Mouse (Mus musculus) hindbrain, embryonic 15.5 days (tissue): ENCODE results near the gene Asb2. TPM values are rescaled to one million over a fixed set of nuclear protein-coding genes. Genes with fewer than 3 reads are reported as not detected.

Experiments used
- ATAC-seq: fragments of 200-750 bp; cut with Nextera tagmentation; 2 replicates; pipeline ENCODE4 v1.8.0; 2017; ENCODE audit warnings: low read depth, moderate number of reproducible peaks, moderate TSS enrichment; ENCODE audit not compliant: low FRiP score
- H3K27ac ChIP-seq: fragments of 300-500 bp; sonication (generic); replicated peaks from 2 replicates; pipeline ENCODE4 v1.5.1; 2015; ENCODE audit warnings: mild to moderate bottlenecking, inconsistent platforms
- H3K27me3 ChIP-seq: fragments of 300-500 bp; sonication (generic); 2 replicates; pipeline ENCODE4 v1.6.1; 2015; ENCODE audit warnings: control low read depth, inconsistent platforms
- H3K36me3 ChIP-seq: fragments of 300-500 bp; sonication (generic); 2 replicates; pipeline ENCODE4 v1.6.1; 2015; ENCODE audit warnings: control low read depth, inconsistent platforms
- H3K4me1 ChIP-seq: fragments of 300-500 bp; sonication (generic); replicated peaks from 2 replicates; pipeline ENCODE4 v1.6.1; 2015; ENCODE audit warnings: control low read depth, inconsistent platforms
- H3K4me2 ChIP-seq: fragments of 300-500 bp; sonication (generic); 2 replicates; pipeline ENCODE4 v1.6.1; 2015; ENCODE audit warnings: moderate library complexity, mild to moderate bottlenecking, inconsistent platforms
- H3K4me3 ChIP-seq: fragments of 300-500 bp; sonication (generic); 2 replicates; pipeline ENCODE4 v1.5.1; 2015; ENCODE audit warnings: mild to moderate bottlenecking, inconsistent platforms
- H3K9ac ChIP-seq: fragments of 300-500 bp; sonication (generic); 2 replicates; pipeline ENCODE4 v1.6.1; 2015; ENCODE audit warnings: inconsistent platforms
- H3K9me3 ChIP-seq: fragments of 300-500 bp; sonication (generic); 2 replicates; pipeline ENCODE4 v1.6.1; 2016; ENCODE audit warnings: control low read depth, inconsistent platforms
- WGBS: fragments of 180-500 bp; shearing (Covaris S2); methylation state at CpG from one replicate; pipeline ENCODE4 v1.1.7; 2015; 5-methylcytosine and 5-hydroxymethylcytosine counted together
- polyA plus RNA-seq: library from polyadenylated mRNA; unstranded; fragments of >200 nt; fragmentation: Nextera tagmentation; extraction: Ambion mirVana; gene quantifications from 2 replicates; pipeline ENCODE4 v1.2.1, GENCODE M21; 2015

Gene Asb2
- polyA plus RNA-seq, result 1.0 and 1.2 TPM in 2 replicates

DNA sequence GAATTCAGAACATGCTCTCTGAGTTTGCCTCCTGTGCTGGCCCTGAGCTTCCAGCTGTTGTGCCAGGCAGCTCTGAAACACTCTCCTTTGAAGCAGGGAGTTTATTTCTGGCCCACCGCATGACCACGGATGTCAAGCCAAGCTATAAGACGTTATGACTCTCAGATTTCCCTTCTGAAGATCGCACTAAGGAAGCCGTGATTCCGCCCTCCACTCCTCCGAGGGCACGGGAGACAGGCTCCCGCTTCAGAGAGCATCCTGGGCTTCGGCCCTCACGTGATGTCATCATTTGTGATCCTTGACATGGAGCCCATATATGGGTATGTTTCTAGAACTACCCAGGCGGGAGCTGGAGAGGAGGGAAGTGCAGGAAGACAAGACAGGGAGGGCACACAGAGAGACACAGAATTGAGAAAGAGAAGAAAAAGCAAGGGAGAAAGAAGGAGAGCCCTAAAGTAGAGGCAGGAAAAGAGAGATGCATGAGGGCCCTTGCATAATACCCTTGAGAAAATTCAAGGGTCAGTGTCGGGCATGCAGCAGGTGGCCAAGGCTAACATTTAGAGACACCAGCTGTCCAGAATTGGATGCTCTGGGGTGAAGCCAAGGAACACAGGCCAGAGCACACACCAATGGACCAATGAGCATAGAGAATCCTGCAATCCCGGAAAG lies at the start of gene Asb2:
Asb2 (minus strand) TSS at position 256 of the 669 bp plus-strand sequence.
- 74% methylated on average over 14 of the region's 14 CpGs for WGBS
- no peak within 1 kb of the TSS for H3K4me2 ChIP-seq
- no peaks in the 10 kb centered on the region for H3K36me3 ChIP-seq
- peaks cover 6% of the 10 kb centered on the region for H3K4me1 ChIP-seq
- H3K27me3 ChIP-seq, result no peaks in the 10 kb centered on the region
- H3K27ac ChIP-seq, result no peak within 1 kb of the TSS
- ATAC-seq, result no peak
- H3K9ac ChIP-seq, result no peak within 1 kb of the TSS
- H3K9me3 ChIP-seq, result no peaks in the 10 kb centered on the region
- no peak within 1 kb of the TSS for H3K4me3 ChIP-seq

DNA sequence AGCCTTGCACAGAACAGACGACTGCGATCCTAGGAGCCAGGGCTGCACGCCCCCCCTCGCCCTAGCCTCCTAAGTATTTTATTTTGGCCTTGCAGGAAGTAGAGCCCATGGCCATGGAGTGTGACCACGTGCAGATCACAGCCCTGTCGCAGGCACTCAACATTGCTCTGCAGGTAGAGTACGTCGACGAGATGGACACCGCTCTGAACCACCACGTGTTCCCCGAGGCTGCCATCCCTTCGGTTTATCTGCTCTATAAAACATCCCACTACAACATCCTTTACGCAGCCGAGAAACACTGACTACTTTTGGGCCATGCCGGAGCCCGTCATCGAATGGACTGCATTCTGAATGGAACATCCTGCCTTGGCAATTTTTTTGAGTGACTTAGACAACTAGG lies 48.3 kb upstream of the Asb2 start:
- 90% methylated on average over 18 of the region's 18 CpGs for WGBS
- no peaks in the 10 kb centered on the region for H3K27me3 ChIP-seq
- no peak overlapping the region for H3K27ac ChIP-seq
- no peaks in the 10 kb centered on the region for H3K4me1 ChIP-seq
- H3K9me3 ChIP-seq, result no peaks in the 10 kb centered on the region
- ATAC-seq, result 0 out of 2 replicates have a peak, but pooled peaks have one; percentile 10
- peaks cover 42% of the 10 kb centered on the region for H3K36me3 ChIP-seq
- no peak overlapping the region for H3K4me2 ChIP-seq
- H3K4me3 ChIP-seq, result no peak overlapping the region
- H3K9ac ChIP-seq, result no peak overlapping the region

DNA sequence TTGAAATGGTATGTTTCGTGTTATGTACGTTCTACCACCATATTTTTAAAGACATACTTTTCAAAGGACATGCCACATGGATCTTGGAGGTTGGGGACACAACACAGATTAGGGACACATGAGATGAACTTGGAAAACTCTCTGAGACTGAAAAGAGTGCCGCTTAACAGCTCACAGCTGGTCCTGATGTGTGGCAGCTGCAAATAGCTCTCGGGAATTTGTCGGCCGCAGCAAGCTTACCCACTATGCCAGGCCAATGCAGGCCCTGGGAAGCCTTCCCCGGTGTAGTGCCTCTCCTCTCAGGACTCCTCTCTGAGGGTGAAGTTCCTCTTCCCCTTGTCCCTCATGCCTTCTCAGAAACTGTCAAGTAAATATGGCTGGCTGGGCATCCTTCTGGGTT lies 41.0 kb upstream of the Asb2 start:
- Histone ChIP-seq H3K9ac (no peak overlapping the region), H3K9me3 (no peaks in the 10 kb centered on the region), H3K27me3 (no peaks in the 10 kb centered on the region), H3K4me1 (no peaks in the 10 kb centered on the region), H3K36me3 (0 out of 2 replicates have a peak, but pooled peaks cover 3% of the 10 kb centered on the region), H3K4me2 (no peak overlapping the region), H3K4me3 (no peak overlapping the region), H3K27ac (no peak overlapping the region)
- WGBS, result 81% methylated on average over 7 of the region's 7 CpGs
- ATAC-seq, result no peak

DNA sequence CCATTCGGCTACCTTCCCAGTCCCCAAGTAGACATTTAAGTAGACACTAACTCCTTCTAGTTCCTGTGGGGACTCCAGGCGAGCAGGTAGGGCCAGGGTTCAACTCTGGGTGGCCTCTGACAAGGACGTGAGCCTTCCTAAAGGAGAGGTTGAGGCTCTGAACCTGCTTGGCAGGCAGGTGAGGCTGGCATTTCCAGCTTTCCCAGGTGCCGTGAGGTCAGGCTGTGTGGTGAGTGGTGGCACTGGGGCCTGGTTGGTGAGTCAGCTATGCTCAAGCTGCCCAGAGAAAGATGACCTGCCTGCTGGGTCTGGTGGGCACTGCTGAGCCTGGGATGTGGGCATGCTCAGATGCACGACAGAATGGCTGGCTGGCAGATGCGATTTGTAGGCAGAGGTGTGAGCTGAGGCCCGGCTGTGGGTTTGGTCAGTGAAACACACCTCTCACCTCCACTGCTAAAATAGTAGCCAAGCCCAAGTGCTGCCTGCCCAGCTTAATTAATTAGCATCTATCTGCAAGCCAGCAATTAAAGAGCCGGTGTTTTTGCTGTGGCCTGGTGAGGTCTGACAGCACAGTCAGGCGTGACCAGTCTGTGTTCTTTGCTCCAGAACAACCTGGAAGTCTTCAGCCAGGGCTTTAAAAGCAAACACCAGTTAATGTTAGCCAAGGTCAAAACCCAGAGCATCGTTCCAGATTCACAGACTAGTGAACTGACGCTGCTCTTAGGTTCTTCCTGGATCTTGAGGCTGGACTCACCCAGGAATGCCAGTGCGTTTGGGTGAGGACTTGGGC lies 39.9 kb upstream of the Asb2 start:
- Histone ChIP-seq H3K36me3 (0 out of 2 replicates have a peak, but pooled peaks cover 1% of the 10 kb centered on the region), H3K4me3 (no peak overlapping the region), H3K27ac (no peak overlapping the region), H3K9me3 (no peaks in the 10 kb centered on the region), H3K9ac (no peak overlapping the region), H3K4me2 (no peak overlapping the region), H3K4me1 (no peaks in the 10 kb centered on the region), H3K27me3 (no peaks in the 10 kb centered on the region)
- ATAC-seq, result no peak
- WGBS, result 82% methylated on average over 12 of the region's 12 CpGs

DNA sequence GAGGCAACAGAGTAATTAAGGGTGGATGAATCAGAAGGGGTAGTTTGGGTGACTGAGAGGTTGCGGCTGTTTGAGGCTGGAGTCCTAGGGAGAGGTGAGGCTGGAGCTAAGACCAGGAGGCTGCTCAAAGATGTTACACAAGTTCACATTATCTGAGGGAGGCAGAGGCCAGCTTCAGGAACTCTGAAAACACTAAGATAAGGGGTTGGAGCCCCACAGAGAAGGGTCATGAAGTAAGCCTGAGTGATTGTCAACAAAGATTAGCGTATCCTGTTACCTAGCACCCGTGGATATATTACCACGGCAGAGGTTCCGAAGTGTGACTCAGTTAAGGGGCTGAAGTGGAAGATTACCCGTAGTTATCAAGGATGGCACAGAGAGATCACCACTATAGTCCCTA lies 37.7 kb upstream of the Asb2 start:
- Histone ChIP-seq H3K4me2 (no peak overlapping the region), H3K4me1 (peaks cover 14% of the 10 kb centered on the region), H3K9me3 (no peaks in the 10 kb centered on the region), H3K27me3 (no peaks in the 10 kb centered on the region), H3K9ac (no peak overlapping the region), H3K27ac (no peak overlapping the region), H3K36me3 (no peaks in the 10 kb centered on the region), H3K4me3 (no peak overlapping the region)
- WGBS, result 54% methylated on average over 6 of the region's 6 CpGs
- ATAC-seq, result no peak

DNA sequence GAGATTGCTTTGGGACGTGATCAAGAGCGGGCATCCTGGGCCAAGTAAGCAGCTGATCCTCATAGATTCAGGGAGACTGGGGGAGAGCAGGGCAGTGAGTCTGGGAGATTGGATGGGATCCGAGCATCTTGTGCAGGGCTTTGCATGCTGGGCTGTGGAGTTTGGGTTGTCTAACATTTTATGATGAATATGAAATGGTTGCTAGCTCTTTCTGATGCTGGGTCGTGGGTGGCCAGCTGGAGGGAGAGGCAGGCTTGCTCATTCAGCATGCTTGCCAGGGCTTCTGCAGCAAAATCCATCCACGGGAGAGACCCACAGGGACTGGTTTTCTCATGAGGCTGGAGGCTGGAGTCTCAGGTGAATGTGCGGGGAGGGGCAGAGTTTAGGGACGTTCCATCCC lies 35.3 kb upstream of the Asb2 start:
- H3K4me2 ChIP-seq, result no peak overlapping the region
- H3K27me3 ChIP-seq, result no peaks in the 10 kb centered on the region
- H3K27ac ChIP-seq, result no peak overlapping the region
- peaks cover 19% of the 10 kb centered on the region for H3K4me1 ChIP-seq
- no peak overlapping the region for H3K9ac ChIP-seq
- no peak for ATAC-seq
- H3K4me3 ChIP-seq, result no peak overlapping the region
- H3K9me3 ChIP-seq, result no peaks in the 10 kb centered on the region
- no peaks in the 10 kb centered on the region for H3K36me3 ChIP-seq
- WGBS, result 93% methylated on average over 7 of the region's 7 CpGs

DNA sequence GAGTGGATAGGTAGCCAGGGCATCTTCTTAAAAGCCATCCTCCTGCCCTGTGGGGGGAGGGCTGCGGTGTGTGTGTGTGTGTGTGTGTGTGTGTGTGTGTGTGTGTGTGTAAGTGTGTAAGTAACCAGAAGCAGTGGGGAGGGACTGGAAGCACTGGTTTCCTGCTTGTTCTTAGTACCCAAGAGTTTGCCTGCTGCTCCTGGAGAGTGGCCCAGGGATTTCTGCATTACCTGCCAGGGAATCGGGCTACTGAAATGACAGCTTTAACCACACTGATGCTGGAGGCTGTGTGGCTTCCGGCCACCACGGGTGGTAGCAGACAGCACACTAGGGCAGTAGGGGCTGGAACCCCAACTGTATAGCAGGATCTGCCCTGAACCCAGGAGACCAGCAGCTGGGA lies 34.2 kb upstream of the Asb2 start:
- Histone ChIP-seq H3K4me3 (no peak overlapping the region), H3K36me3 (no peaks in the 10 kb centered on the region), H3K9ac (no peak overlapping the region), H3K9me3 (no peaks in the 10 kb centered on the region), H3K27me3 (no peaks in the 10 kb centered on the region), H3K27ac (no peak overlapping the region), H3K4me1 (peaks cover 19% of the 10 kb centered on the region), H3K4me2 (peak overlapping the region; percentile 84)
- no peak for ATAC-seq
- WGBS, result 83% methylated on average over 4 of the region's 4 CpGs

DNA sequence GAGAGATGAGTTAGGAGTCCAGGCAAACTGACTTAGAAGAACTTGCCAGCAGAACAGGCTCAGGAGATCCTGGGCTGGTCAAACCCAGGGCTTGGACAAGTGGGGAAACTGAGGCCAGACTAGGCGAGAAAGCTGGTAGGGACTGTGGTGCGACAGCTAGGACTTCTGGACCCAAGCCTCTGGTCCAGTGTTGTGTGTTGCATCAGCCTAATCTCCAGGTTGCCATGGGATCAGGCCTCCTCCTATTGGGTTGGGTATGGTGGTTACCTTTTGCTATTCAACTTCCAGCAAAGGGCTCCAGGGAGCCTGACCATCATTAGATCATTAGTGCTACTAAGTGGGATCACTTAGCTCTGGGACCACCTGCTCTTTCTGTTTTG lies 33.5 kb upstream of the Asb2 start:
- no peak overlapping the region for H3K27ac ChIP-seq
- WGBS, result 63% methylated on average over 2 of the region's 2 CpGs
- H3K4me2 ChIP-seq, result peak overlapping the region; percentile 84
- no peaks in the 10 kb centered on the region for H3K9me3 ChIP-seq
- peak overlapping the region; percentile 73 for H3K4me3 ChIP-seq
- no peaks in the 10 kb centered on the region for H3K36me3 ChIP-seq
- no peak for ATAC-seq
- H3K9ac ChIP-seq, result peak overlapping the region; percentile 82
- no peaks in the 10 kb centered on the region for H3K27me3 ChIP-seq
- peaks cover 19% of the 10 kb centered on the region for H3K4me1 ChIP-seq

DNA sequence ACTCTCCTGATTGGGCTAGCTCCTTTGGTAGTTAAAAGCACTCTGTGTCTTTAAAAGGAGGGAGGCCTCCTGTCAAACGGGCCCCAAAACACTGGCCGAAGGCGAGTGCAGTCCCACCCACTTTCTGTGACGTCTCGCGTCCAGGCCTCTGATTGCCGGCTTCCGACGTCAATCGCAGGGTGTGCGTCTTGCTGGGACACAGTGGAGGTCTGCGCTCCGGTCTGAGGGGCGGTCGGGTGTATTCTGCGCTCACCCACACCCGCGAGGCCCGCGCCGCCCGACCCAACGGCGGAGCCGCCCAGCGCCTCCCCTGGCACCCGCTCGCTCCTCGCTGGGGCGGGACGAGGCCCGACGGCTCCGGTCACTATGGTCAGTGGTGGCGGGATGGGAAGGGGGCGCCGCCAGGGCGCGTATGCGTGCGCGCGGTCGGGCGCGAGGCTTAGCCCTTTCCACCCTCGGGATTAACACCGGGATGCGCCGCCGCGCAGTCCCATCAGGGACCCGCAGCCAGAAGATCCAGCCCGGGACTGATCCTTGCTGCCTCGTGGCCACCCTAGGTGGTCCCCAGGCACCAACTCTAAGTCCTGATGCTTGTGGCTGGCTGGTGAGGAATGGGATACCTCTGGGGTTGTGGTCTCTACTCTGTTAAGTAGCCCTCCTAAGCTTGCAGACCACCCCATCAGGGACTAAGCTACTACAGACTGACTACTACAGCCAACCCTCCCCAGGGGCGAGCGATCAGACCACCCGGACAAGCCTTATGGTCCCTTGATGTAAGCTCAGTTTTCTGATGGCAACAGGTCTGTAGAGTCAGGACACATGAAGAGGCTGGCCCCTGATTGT lies 32.9 kb upstream of the Asb2 start, which contains the start of gene Otub2:
Otub2 (plus strand) TSS at position 178 of the 843 bp plus-strand sequence.
- H3K4me1 ChIP-seq, result peaks cover 19% of the 10 kb centered on the region
- H3K27ac ChIP-seq, result peak within 1 kb of the TSS; percentile 77
- H3K9me3 ChIP-seq, result no peaks in the 10 kb centered on the region
- no peaks in the 10 kb centered on the region for H3K27me3 ChIP-seq
- H3K36me3 ChIP-seq, result no peaks in the 10 kb centered on the region
- ATAC-seq, result peak; percentile 99
- peak within 1 kb of the TSS; percentile 82 for H3K9ac ChIP-seq
- H3K4me3 ChIP-seq, result peak within 1 kb of the TSS; percentile 73
- under 1% methylated on average over 56 of the region's 58 CpGs for WGBS
- H3K4me2 ChIP-seq, result peak within 1 kb of the TSS; percentile 84

DNA sequence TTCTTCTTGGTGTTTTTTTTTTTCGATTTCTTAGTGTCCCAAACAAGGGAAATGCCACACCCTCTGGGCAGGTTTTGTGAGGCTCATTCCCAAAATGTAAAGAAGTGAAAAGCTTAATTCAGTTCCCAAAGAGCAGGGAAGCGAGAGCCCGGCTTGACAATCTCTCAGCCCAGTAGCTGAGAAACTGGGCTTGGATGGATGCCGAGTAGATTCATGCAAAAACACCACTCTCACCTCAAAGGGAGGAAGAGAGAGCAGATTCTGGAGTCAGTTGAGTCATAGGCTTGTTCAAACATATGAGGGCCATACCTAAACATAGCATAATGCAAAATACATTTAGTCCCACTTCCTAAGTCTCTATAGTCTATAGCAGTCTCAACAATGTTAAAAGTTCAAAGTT lies 24.4 kb upstream of the Asb2 start:
- ATAC-seq, result no peak
- no peak overlapping the region for H3K9ac ChIP-seq
- H3K4me3 ChIP-seq, result no peak overlapping the region
- H3K27me3 ChIP-seq, result no peaks in the 10 kb centered on the region
- WGBS, result 84% methylated on average over 4 of the region's 4 CpGs
- no peak overlapping the region for H3K27ac ChIP-seq
- H3K4me2 ChIP-seq, result no peak overlapping the region
- H3K36me3 ChIP-seq, result no peaks in the 10 kb centered on the region
- no peaks in the 10 kb centered on the region for H3K9me3 ChIP-seq
- no peaks in the 10 kb centered on the region for H3K4me1 ChIP-seq

DNA sequence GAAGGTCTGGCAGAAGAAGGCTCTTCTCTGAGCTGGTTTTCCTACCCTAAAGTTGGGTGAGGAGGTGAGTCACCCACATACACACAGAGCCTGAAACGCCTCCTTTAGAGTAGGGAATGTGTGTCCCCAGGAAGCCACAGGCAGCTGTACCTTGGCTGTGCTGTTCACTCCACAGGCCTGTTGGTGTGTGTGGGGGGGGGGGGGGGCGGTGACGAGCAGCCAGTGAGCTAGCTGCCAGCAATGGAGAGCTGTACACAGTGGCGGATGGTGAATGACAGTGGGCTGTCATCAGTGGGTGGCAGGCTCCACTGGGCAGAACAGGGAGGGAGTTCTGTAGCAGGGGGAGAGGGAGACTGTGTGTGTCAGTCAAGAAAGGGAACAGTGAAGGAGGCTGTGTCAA lies 21.0 kb upstream of the Asb2 start:
- Histone ChIP-seq H3K9ac (no peak overlapping the region), H3K27ac (no peak overlapping the region), H3K4me2 (no peak overlapping the region), H3K4me1 (no peaks in the 10 kb centered on the region), H3K4me3 (no peak overlapping the region), H3K27me3 (no peaks in the 10 kb centered on the region), H3K9me3 (no peaks in the 10 kb centered on the region), H3K36me3 (no peaks in the 10 kb centered on the region)
- WGBS, result 60% methylated on average over 4 of the region's 4 CpGs
- ATAC-seq, result no peak

DNA sequence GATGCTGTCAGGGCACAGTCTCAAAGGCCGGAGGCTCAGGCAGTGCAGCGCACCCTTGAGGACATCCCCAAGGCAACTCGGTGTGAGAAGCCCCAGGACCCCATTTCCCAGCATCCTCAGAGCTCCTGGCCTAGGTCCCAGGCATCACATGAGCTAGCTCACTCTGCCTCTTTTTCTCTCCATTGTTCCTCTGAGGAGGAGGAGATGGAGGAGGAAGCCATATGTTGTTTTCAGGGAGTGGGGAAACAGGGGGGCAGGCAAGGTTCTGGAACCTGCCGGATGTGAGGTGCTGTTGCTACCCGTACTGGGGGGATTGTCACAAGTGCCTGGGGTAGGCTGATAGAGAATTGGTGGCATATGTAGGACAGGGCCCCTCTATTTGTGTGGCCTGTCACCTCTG lies 20.3 kb upstream of the Asb2 start:
- ATAC-seq, result 0 out of 2 replicates have a peak, but pooled peaks have one; percentile 52
- no peak overlapping the region for H3K4me3 ChIP-seq
- no peaks in the 10 kb centered on the region for H3K4me1 ChIP-seq
- H3K9ac ChIP-seq, result no peak overlapping the region
- no peak overlapping the region for H3K4me2 ChIP-seq
- no peaks in the 10 kb centered on the region for H3K36me3 ChIP-seq
- H3K27me3 ChIP-seq, result no peaks in the 10 kb centered on the region
- no peak overlapping the region for H3K27ac ChIP-seq
- H3K9me3 ChIP-seq, result no peaks in the 10 kb centered on the region
- 63% methylated on average over 5 of the region's 5 CpGs for WGBS
